Mouse (Mus musculus) erythroblast, embryonic 14.5 days (primary cell): ENCODE results near the gene Abcb1b. TPM values are rescaled to one million over a fixed set of nuclear protein-coding genes. Genes with fewer than 3 reads are reported as not detected.

ENCODE experiments used
- H3K27me3 ChIP-seq: 2 replicates; pipeline ENCODE4 v1.6.1; 2012; ENCODE audit warnings: inconsistent platforms; ENCODE audit not compliant: control insufficient read depth
- H3K36me3 ChIP-seq: 2 replicates; pipeline ENCODE4 v1.6.1; 2012; ENCODE audit warnings: mild to moderate bottlenecking, inconsistent platforms; ENCODE audit not compliant: control insufficient read depth
- H3K4me1 ChIP-seq: 2 replicates; pipeline ENCODE4 v1.6.1; 2012; ENCODE audit warnings: inconsistent platforms; ENCODE audit not compliant: control insufficient read depth
- H3K4me3 ChIP-seq: replicated peaks from 2 replicates; pipeline ENCODE3; 2012; ENCODE audit warnings: moderate library complexity, mild to moderate bottlenecking, inconsistent platforms
- H3K9me3 ChIP-seq: 2 replicates; pipeline ENCODE4 v1.6.1; 2012; ENCODE audit warnings: low read length, inconsistent platforms, mixed read lengths; ENCODE audit not compliant: control insufficient read depth
- GATA1 ChIP-seq: IDR thresholded peaks from 2 replicates; pipeline ENCODE4 v1.6.1; 2012; ENCODE audit warnings: low read length, inconsistent platforms, mixed read lengths
- TAL1 ChIP-seq: IDR thresholded peaks from 3 replicates; pipeline ENCODE4 v1.6.1; 2012; ENCODE audit warnings: low read length, inconsistent platforms, mixed read lengths
- polyA plus RNA-seq: library from polyadenylated mRNA; stranded (reverse); fragments of >175 nt; gene quantifications from 2 replicates; pipeline ENCODE4 v1.2.3, GENCODE M21; 2012

Gene Abcb1b
- polyA plus RNA-seq, 1 experiment: not detected

DNA sequence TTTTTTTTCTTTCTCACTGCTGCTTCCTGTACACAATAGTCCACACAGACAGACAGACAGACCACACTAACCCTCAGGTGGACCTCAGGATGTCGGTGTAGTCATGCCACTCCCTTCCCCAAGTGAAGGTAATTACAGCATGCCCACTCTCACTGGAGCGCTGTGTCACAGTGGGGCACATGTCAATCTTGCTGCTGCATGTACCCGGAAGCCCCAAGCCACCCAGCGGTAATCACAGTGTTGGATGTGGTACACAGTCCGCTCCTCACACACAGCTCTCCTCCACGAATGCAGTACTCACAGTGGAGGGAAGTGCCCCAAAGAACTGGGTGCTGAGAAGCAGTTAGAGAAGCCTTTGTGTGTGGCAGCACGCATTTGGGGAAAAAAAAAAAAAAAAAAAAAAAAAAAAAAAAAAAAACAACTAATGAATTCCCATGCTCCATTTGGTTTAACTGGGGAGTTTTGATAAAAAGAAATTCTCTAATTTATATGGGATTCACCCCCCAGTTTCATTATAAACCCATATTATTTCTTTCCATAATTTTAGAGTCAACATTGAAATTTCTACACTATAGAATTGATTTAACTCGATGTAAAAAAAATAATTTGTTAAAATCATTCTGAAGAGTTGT lies 113.7 kb downstream of the Abcb1b start:
- Histone ChIP-seq H3K4me1 (no peaks in the 10 kb centered on the region), H3K36me3 (peaks cover 97% of the 10 kb centered on the region), H3K9me3 (no peaks in the 10 kb centered on the region), H3K27me3 (no peaks in the 10 kb centered on the region), H3K4me3 (no peak overlapping the region)
- TF ChIP-seq TAL1 (no peak), GATA1 (no peak)

Other genes starting within 250 kb of the Abcb1b start
- not detected in 2 replicates for gene Rundc3b, start 175.2 kb upstream of the Abcb1b start, polyA plus RNA-seq
- gene Abcb1a, start 138.1 kb upstream of the Abcb1b start, polyA plus RNA-seq: 0.01 TPM in 1 of 2 replicates, not detected in the other
- gene Abcb4, start 95.6 kb downstream of the Abcb1b start, polyA plus RNA-seq: 7.1 and 13.5 TPM in 2 replicates
- 0.01 and 0.02 TPM in 2 replicates for gene Crot, start 199.2 kb downstream of the Abcb1b start, polyA plus RNA-seq